Mouse (Mus musculus): Measurements from ENCODE around the gene Notch2.

DNA sequence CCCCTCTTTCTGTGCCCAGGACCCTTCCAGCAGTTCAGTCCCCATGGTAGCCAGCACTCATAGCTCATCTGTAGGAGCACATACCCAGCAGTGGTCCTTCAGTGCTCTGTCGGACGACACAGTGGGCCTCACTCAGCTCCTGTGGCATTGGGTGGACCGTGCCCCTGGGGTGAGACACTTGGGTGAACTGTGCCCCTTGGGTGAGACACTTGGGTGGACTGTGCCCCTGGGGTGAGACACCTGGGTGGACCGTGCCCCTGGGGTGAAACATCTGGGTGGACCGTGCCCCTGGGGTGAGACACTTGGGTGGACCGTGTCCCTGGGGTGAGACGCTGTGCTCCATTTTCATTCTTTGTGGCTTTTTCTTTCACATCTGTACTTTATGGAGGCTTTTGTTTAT lies 83.7 kb downstream of the Notch2 start:
- no peak for TF ChIP-seq CTCF (IDR thresholded peaks at IDR 0.05)
- no peak for TF ChIP-seq EP300 (IDR thresholded peaks at IDR 0.05)

Data from lung, postnatal 0 days (tissue).